Mouse (Mus musculus) midbrain, embryonic 16.5 days (tissue): ENCODE results near the gene Pan3. TPM values are rescaled to one million over a fixed set of nuclear protein-coding genes. Genes with fewer than 3 reads are reported as not detected.

Experiments used
- ATAC-seq: fragments of 200-750 bp; cut with Nextera tagmentation; 2 replicates; pipeline ENCODE4 v1.8.0; 2017; ENCODE audit warnings: moderate TSS enrichment
- H3K27ac ChIP-seq: fragments of 300-500 bp; sonication (generic); 2 replicates; pipeline ENCODE4 v1.5.1; 2014; ENCODE audit warnings: mild to moderate bottlenecking, low read length, mixed read lengths
- H3K27me3 ChIP-seq: fragments of 300-500 bp; sonication (generic); 2 replicates; pipeline ENCODE4 v1.6.1; 2014; ENCODE audit warnings: low read depth, low read length, mixed read lengths; ENCODE audit not compliant: control insufficient read depth, insufficient read depth
- H3K36me3 ChIP-seq: fragments of 300-500 bp; sonication (generic); 2 replicates; pipeline ENCODE4 v1.6.1; 2014; ENCODE audit warnings: mild to moderate bottlenecking, low read length, moderate library complexity, mixed read lengths; ENCODE audit not compliant: control insufficient read depth, insufficient read depth
- H3K4me1 ChIP-seq: fragments of 300-500 bp; sonication (generic); 2 replicates; pipeline ENCODE4 v1.6.1; 2014; ENCODE audit warnings: mild to moderate bottlenecking, low read length, mixed read lengths; ENCODE audit not compliant: control insufficient read depth, insufficient read depth
- H3K4me2 ChIP-seq: fragments of 300-500 bp; sonication (generic); 2 replicates; pipeline ENCODE4 v1.6.1; 2014; ENCODE audit warnings: mild to moderate bottlenecking, low read length, mixed read lengths
- H3K4me3 ChIP-seq: fragments of 300-500 bp; sonication (generic); 2 replicates; pipeline ENCODE4 v1.5.1; 2014; ENCODE audit warnings: low read depth, mild to moderate bottlenecking, low read length, moderate library complexity, mixed read lengths
- H3K9ac ChIP-seq: fragments of 300-500 bp; sonication (generic); 2 replicates; pipeline ENCODE4 v1.6.1; 2014; ENCODE audit warnings: low read depth, low read length, mixed read lengths
- H3K9me3 ChIP-seq: fragments of 300-500 bp; sonication (generic); replicated peaks from 2 replicates; pipeline ENCODE4 v1.6.1; 2014; ENCODE audit warnings: mild to moderate bottlenecking, low read length, mixed read lengths; ENCODE audit not compliant: control insufficient read depth, poor library complexity, severe bottlenecking
- whole genome bisulfite sequencing: fragments of 180-500 bp; shearing (Covaris S2); extraction: QIAGEN DNeasy Blood & Tissue Kit; methylation state at CpG from one replicate; pipeline ENCODE4 v1.1.7; 2014; 5-methylcytosine and 5-hydroxymethylcytosine counted together
- polyA plus RNA-seq: library from polyadenylated mRNA; unstranded; fragments of >200 nt; fragmentation: Nextera tagmentation; extraction: Ambion mirVana; gene quantifications from 2 replicates; pipeline ENCODE4 v1.2.1, GENCODE M21; 2015

Gene Pan3
- polyA plus RNA-seq, 1 experiment from 2014 or later = 61.1 TPM

DNA sequence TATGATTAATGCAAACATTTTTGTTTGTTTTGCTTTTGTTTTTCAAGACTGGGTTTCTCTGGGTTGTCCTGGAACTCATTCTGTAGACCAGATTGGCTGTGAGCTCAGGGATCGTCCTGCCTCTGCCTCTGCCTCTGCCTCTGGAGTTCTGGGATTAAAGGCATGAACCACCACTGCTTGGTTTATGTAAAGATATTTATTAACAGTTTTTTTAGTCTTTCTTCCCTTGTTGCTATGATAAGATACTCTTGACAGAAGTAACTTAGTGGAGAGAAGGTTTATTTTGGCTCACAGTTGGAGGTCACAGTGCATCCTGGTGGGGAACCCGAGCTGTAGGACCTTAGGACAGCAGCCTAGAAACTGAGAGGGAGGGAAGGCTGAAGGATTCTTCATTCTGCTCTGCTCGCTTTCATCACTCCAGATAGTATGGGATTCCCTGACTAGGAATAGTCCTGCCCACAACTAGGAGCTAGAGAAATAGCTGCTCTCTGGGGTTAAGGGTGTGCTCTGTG is 11.1 kb downstream of the Pan3 start:
- Histone ChIP-seq H3K36me3 (no peaks in the 10 kb centered on the region), H3K9ac (no peak overlapping the region), H3K4me3 (no peak overlapping the region), H3K9me3 (no peaks in the 10 kb centered on the region), H3K4me2 (no peak overlapping the region), H3K27me3 (no peaks in the 10 kb centered on the region), H3K27ac (no peak overlapping the region), H3K4me1 (peaks cover 11% of the 10 kb centered on the region)
- WGBS = 76% methylated on average over 3 of the region's 3 CpGs
- ATAC-seq = no peak

DNA sequence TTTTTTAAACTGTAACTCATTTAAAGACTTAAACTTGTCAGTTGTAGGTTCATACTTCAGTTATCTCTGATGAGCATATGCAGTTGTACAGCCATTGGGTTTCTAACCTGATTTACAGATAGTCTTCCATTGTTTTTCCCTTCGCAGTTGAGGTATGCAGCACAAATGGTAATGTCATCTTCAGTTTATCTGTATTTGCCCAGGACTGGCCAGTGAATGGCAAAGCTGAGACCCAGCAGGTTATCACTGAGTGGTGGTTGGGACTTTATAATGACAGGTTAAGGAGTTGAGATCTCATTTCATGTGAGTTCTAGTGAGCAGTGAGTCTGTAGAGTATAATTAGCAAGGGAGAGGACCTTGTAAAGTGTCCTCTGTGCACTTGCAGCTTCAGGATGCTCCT is 12.0 kb downstream of the Pan3 start:
- ATAC-seq = no peak
- H3K4me1 ChIP-seq = 0 out of 2 replicates have a peak, but pooled peaks cover 3% of the 10 kb centered on the region
- H3K27me3 ChIP-seq = no peaks in the 10 kb centered on the region
- H3K4me2 ChIP-seq = no peak overlapping the region
- H3K27ac ChIP-seq = no peak overlapping the region
- WGBS = 87% methylated on average over 1 of the region's 1 CpGs
- H3K9ac ChIP-seq = no peak overlapping the region
- no peaks in the 10 kb centered on the region for H3K9me3 ChIP-seq
- no peaks in the 10 kb centered on the region for H3K36me3 ChIP-seq
- H3K4me3 ChIP-seq = no peak overlapping the region

DNA sequence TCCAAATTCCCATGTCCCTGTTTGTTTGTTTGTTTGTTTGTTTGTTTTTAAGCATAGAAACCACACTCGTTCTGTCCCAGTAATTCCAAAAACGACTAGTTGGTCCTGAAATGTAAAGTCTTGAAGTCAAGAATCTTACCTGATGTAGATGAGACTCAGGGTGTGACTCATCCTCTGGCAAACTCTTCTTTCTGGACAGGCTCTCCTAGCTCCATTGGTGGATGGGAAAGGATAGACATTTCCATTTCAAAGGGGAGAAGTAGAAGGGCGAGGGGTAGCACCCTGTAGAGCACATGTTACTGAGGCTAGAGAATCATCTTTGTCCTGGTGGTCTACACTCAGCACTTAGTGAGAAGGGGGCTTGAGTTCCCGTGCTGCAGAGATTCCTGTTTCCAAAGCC is 12.8 kb downstream of the Pan3 start:
- H3K27me3 ChIP-seq = no peaks in the 10 kb centered on the region
- no peak overlapping the region for H3K27ac ChIP-seq
- WGBS = 72% methylated on average over 4 of the region's 4 CpGs
- no peaks in the 10 kb centered on the region for H3K36me3 ChIP-seq
- H3K9ac ChIP-seq = no peak overlapping the region
- H3K4me3 ChIP-seq = no peak overlapping the region
- H3K4me1 ChIP-seq = 0 out of 2 replicates have a peak, but pooled peaks cover 3% of the 10 kb centered on the region
- ATAC-seq = no peak
- no peaks in the 10 kb centered on the region for H3K9me3 ChIP-seq
- H3K4me2 ChIP-seq = no peak overlapping the region

DNA sequence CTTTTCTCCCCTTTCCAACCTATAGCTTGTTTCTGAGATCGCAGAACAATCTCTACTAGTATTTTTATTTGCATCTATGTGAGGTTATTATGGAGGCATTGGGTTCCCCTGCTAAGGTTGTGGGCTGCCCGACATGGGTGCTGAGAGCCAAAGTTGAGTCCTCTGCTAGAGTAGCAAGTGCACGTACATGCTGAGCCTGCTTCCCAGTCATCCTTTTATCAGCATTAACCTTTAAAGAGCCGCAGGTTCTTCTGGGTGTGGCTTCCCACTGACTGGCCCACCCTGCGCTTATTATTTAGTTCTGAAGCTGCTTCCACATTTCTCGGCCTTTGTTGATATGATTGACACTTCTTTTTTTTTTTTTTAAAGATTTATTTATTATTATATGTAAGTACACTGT is 14.3 kb downstream of the Pan3 start:
- Histone ChIP-seq H3K27ac (no peak overlapping the region), H3K36me3 (no peaks in the 10 kb centered on the region), H3K27me3 (no peaks in the 10 kb centered on the region), H3K9ac (no peak overlapping the region), H3K4me1 (no peaks in the 10 kb centered on the region), H3K4me2 (no peak overlapping the region), H3K4me3 (no peak overlapping the region), H3K9me3 (no peaks in the 10 kb centered on the region)
- ATAC-seq = no peak
- WGBS = 93% methylated on average over 6 of the region's 6 CpGs

DNA sequence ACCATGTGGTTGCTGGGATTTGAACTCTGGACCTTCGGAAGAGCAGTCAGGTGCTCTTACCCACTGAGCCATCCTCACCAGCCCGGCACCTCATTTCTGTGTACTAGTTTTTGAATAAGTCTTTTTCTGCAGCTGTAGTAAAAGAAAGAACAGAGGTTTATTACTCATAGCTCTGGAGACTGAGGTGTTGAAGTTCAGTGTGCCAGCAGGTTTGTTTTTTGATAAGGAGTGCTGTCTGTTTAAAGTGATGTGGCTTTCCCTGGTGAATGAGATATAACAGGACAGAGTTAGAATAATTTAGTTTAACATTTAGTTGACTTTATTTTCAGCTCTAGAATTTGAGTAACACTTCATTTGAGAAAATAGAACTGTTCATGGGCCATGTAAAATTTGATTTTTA is 14.8 kb downstream of the Pan3 start:
- Histone ChIP-seq H3K9ac (no peak overlapping the region), H3K36me3 (no peaks in the 10 kb centered on the region), H3K4me3 (no peak overlapping the region), H3K27me3 (no peaks in the 10 kb centered on the region), H3K9me3 (no peaks in the 10 kb centered on the region), H3K4me2 (no peak overlapping the region), H3K4me1 (no peaks in the 10 kb centered on the region), H3K27ac (no peak overlapping the region)
- no peak for ATAC-seq
- 87% methylated on average over 2 of the region's 2 CpGs for WGBS

DNA sequence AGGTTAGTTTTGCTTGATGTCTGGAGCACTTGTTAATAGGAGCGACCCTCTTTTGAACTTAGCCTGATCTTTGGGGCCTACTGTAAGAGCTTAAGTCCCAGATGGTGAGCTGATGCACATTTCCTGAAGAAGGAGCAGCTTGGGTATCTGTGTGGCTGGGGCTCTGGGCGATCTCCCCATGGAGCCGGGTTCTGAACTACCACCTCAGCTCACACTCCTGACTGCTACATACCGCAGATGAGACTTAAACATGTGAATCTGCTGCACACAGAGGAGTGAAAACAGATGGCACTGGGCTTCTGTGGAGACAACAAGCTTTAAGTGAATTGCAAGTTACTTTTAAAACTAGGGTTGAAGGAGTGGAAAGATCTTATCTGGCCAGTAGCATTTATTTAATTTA is 15.3 kb downstream of the Pan3 start:
- no peaks in the 10 kb centered on the region for H3K9me3 ChIP-seq
- H3K9ac ChIP-seq = no peak overlapping the region
- no peak overlapping the region for H3K4me2 ChIP-seq
- no peaks in the 10 kb centered on the region for H3K36me3 ChIP-seq
- WGBS = 88% methylated on average over 4 of the region's 4 CpGs
- no peak overlapping the region for H3K27ac ChIP-seq
- H3K27me3 ChIP-seq = no peaks in the 10 kb centered on the region
- ATAC-seq = no peak
- no peak overlapping the region for H3K4me3 ChIP-seq
- no peaks in the 10 kb centered on the region for H3K4me1 ChIP-seq

DNA sequence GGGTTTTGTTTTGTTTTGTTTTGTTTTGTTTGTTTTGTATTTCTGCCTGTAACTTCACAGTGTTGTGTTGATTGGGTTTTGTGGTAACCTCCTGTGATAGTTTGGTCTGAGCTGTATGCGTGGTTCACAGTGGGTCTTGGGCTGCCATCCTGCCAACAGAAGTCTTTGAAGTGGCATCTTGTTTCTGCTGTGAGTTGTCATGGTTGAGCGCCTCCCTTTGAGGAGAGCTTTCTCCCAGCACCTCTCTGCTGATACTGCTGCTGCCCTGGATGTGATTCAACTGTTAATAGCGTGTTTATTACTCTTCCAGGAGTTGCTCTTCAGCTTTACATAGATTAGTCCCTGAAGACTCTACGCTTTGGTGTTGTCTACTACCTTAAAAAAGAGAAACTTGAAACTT is 18.6 kb downstream of the Pan3 start:
- Histone ChIP-seq H3K9ac (no peak overlapping the region), H3K4me2 (no peak overlapping the region), H3K27ac (no peak overlapping the region), H3K27me3 (no peaks in the 10 kb centered on the region), H3K9me3 (no peaks in the 10 kb centered on the region), H3K36me3 (peaks cover 3% of the 10 kb centered on the region; the same call in 1 of the 2 replicates), H3K4me3 (no peak overlapping the region), H3K4me1 (no peaks in the 10 kb centered on the region)
- no peak for ATAC-seq
- 32% methylated on average over 4 of the region's 4 CpGs for whole genome bisulfite sequencing

DNA sequence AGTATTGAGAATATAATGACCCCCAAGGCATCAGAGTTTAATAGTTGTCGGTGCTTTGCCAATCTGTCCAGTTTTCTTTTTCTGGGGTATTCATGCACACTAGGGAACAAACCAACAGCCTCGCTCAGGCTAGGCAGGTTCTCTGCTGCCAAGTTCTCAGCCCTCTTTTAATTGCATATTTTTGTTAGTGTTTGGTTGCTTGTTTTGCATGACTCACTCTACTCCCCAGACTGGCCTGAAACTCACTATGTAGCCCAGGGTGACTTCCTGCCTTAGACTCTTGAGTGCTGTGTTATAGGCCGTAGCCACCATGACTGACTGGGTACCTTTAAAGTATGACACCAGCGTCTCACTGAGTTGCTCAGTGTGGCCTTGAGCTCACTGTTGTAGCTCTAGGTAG is 19.0 kb downstream of the Pan3 start:
- H3K9ac ChIP-seq = no peak overlapping the region
- ATAC-seq = no peak
- no peaks in the 10 kb centered on the region for H3K27me3 ChIP-seq
- no peak overlapping the region for H3K4me2 ChIP-seq
- H3K9me3 ChIP-seq = no peaks in the 10 kb centered on the region
- WGBS = 68% methylated on average over 4 of the region's 4 CpGs
- no peaks in the 10 kb centered on the region for H3K4me1 ChIP-seq
- no peak overlapping the region for H3K4me3 ChIP-seq
- H3K36me3 ChIP-seq = peaks cover 3% of the 10 kb centered on the region; the same call in 1 of the 2 replicates
- no peak overlapping the region for H3K27ac ChIP-seq

DNA sequence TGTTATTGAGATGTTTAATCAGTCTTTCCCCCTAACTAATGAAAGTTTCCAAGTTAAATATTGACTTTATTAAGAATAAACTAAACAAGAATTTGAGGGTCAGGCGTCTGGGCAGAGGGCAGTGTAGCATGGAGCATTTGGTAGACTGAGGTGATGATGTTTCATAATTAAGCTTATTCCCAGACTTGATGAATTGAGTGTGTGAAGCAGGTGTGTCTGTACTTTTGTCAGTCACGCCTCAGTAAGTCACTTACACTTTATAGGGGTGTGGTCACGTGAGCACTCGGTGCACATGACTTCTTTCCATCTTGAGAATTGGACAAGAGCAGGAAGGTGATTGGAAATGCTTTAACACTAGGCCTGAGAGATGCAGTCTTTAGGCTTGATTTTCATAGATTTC is 26.5 kb downstream of the Pan3 start:
- no peaks in the 10 kb centered on the region for H3K27me3 ChIP-seq
- H3K4me2 ChIP-seq = no peak overlapping the region
- peaks cover 8% of the 10 kb centered on the region for H3K36me3 ChIP-seq
- H3K4me3 ChIP-seq = no peak overlapping the region
- no peak overlapping the region for H3K9ac ChIP-seq
- H3K27ac ChIP-seq = no peak overlapping the region
- no peaks in the 10 kb centered on the region for H3K4me1 ChIP-seq
- WGBS = 98% methylated on average over 4 of the region's 4 CpGs
- H3K9me3 ChIP-seq = no peaks in the 10 kb centered on the region
- no peak for ATAC-seq
